Mouse (Mus musculus) lung, postnatal 0 days (tissue): ENCODE results near the gene Hsp90ab1. TPM values are rescaled to one million over a fixed set of nuclear protein-coding genes. Genes with fewer than 3 reads are reported as not detected.

Experiments used
- ATAC-seq: fragments of 200-750 bp; cut with Nextera tagmentation; 2 replicates; pipeline ENCODE4 v1.8.0; 2017; ENCODE audit warnings: moderate library complexity
- DNase-seq: peaks from one replicate; pipeline ENCODE4 v3.0.0-alpha.2; 2016; ENCODE audit warnings: low spot score
- H3K27ac ChIP-seq: fragments of 300-500 bp; sonication (generic); 2 replicates; pipeline ENCODE4 v1.5.1; 2014; ENCODE audit warnings: antibody characterized with exemption, mild to moderate bottlenecking, low read length, mixed read lengths
- H3K27me3 ChIP-seq: fragments of 300-500 bp; sonication (generic); replicated peaks from 2 replicates; pipeline ENCODE4 v1.6.1; 2014; ENCODE audit warnings: low read length, mixed read lengths; ENCODE audit not compliant: insufficient read depth
- H3K36me3 ChIP-seq: fragments of 300-500 bp; sonication (generic); 2 replicates; pipeline ENCODE4 v1.6.1; 2014; ENCODE audit warnings: low read length, mixed read lengths; ENCODE audit not compliant: insufficient read depth
- H3K4me1 ChIP-seq: fragments of 300-500 bp; sonication (generic); 2 replicates; pipeline ENCODE4 v1.6.1; 2014; ENCODE audit warnings: antibody characterized with exemption, low read depth, low read length, mixed read lengths; ENCODE audit not compliant: insufficient read depth
- H3K4me2 ChIP-seq: fragments of 300-500 bp; sonication (generic); replicated peaks from 2 replicates; pipeline ENCODE4 v1.6.1; 2014; ENCODE audit warnings: low read depth, mild to moderate bottlenecking, low read length, moderate library complexity, mixed read lengths
- H3K4me3 ChIP-seq: fragments of 300-500 bp; sonication (generic); 2 replicates; pipeline ENCODE4 v1.5.1; 2014; ENCODE audit warnings: low read depth, low read length
- H3K9ac ChIP-seq: fragments of 300-500 bp; sonication (generic); replicated peaks from 2 replicates; pipeline ENCODE4 v1.6.1; 2014; ENCODE audit warnings: low read depth, mild to moderate bottlenecking
- H3K9me3 ChIP-seq: fragments of 300-500 bp; sonication (generic); 2 replicates; pipeline ENCODE4 v1.6.1; 2016; ENCODE audit warnings: low read length, mixed read lengths
- CTCF ChIP-seq: IDR thresholded peaks from 2 replicates; pipeline ENCODE4 v1.5.1; 2016; ENCODE audit warnings: antibody characterized with exemption, mild to moderate bottlenecking
- EP300 ChIP-seq: IDR thresholded peaks from 2 replicates; pipeline ENCODE4 v1.6.1; 2016; ENCODE audit warnings: antibody characterized with exemption, mild to moderate bottlenecking, control low read depth
- WGBS: fragments of 180-500 bp; shearing (Covaris S2); extraction: QIAGEN DNeasy Blood & Tissue Kit; methylation state at CpG from one replicate; pipeline ENCODE4 v1.1.7; 2014; 5-methylcytosine and 5-hydroxymethylcytosine counted together
- polyA plus RNA-seq: library from polyadenylated mRNA; unstranded; fragments of >200 nt; fragmentation: Nextera tagmentation; extraction: Ambion mirVana; gene quantifications from 2 replicates; pipeline ENCODE4 v1.2.1, GENCODE M21; 2015

The Hsp90ab1 gene
- polyA plus RNA-seq, 1 experiment from 2014 or later = 607 TPM

DNA sequence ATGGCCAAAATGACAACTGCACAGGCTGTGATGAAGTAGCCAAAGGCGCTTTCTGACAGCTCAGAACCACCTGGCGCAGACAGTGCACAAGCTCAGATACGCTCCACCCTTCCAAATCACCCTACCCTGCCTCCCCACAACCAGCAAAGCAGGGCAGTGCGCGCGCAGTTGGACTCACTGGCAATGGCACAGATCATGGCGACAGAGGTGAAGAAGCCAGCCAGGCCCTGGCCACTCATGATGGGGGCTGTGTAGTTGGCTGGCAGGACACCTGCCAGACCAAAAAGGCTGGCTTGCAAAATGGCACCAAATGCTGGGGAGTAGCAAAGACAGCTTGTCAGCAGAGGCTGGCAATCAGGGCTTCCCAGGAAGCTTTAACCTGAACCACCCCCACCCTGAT, 16.2 kb upstream of the Hsp90ab1 start:
- DNase-seq = no peak
- 98% methylated on average over 7 of the region's 7 CpGs for WGBS
- TF ChIP-seq CTCF = no peak
- no peak for TF ChIP-seq EP300
- Histone ChIP-seq H3K36me3 (no peaks in the 10 kb centered on the region), H3K4me3 (no peak overlapping the region), H3K27me3 (no peaks in the 10 kb centered on the region), H3K4me1 (peaks cover 45% of the 10 kb centered on the region), H3K9me3 (no peaks in the 10 kb centered on the region), H3K27ac (no peak overlapping the region), H3K9ac (no peak overlapping the region), H3K4me2 (no peak overlapping the region)
- no peak for ATAC-seq

DNA sequence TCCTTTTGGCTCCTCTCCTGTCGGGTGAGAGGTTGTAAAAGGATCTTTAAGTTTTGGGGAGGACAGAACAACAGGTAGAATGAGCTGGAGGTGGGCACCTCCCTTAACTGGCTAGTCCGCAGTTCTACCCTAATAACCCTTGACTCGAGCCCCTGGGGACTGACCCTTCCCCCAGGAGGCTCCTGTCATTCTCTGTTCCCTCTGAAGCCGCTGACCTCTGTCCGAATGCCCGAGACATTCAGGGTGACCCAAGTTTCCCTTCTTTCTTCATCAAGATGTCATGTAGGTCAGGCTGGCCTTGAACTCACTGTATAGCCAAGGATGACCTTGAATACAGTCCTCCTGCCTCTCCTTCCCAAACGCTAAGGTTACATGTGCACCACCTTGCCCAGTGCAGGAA, 15.3 kb upstream of the Hsp90ab1 start:
- H3K4me1 ChIP-seq = peaks cover 42% of the 10 kb centered on the region
- TF ChIP-seq CTCF (no peak), EP300 (no peak)
- DNase-seq = no peak
- H3K4me3 ChIP-seq = no peak overlapping the region
- no peaks in the 10 kb centered on the region for H3K9me3 ChIP-seq
- no peaks in the 10 kb centered on the region for H3K36me3 ChIP-seq
- ATAC-seq = no peak
- H3K27ac ChIP-seq = no peak overlapping the region
- no peaks in the 10 kb centered on the region for H3K27me3 ChIP-seq
- 88% methylated on average over 6 of the region's 7 CpGs for WGBS
- H3K4me2 ChIP-seq = no peak overlapping the region
- H3K9ac ChIP-seq = no peak overlapping the region

- no peak overlapping the region for H3K9ac ChIP-seq
- DNase-seq = no peak
- H3K4me1 ChIP-seq = peaks cover 26% of the 10 kb centered on the region
- peak; percentile 60 for TF ChIP-seq CTCF
- no peak for TF ChIP-seq EP300
- WGBS = 97% methylated on average over 3 of the region's 3 CpGs
- H3K4me2 ChIP-seq = no peak overlapping the region
- no peak for ATAC-seq
- H3K27ac ChIP-seq = peak overlapping the region; percentile 83
- no peaks in the 10 kb centered on the region for H3K27me3 ChIP-seq
- no peak overlapping the region for H3K4me3 ChIP-seq
- no peaks in the 10 kb centered on the region for H3K9me3 ChIP-seq
- no peaks in the 10 kb centered on the region for H3K36me3 ChIP-seq
These were observed 13.4 kb upstream of the Hsp90ab1 start for GRCm38 (mm10) chr17:45586449-45586837.

- Histone ChIP-seq H3K4me2 (no peak overlapping the region), H3K4me3 (no peak overlapping the region), H3K27ac (peak overlapping the region; percentile 83), H3K36me3 (no peaks in the 10 kb centered on the region), H3K4me1 (peaks cover 25% of the 10 kb centered on the region), H3K9me3 (no peaks in the 10 kb centered on the region), H3K27me3 (no peaks in the 10 kb centered on the region), H3K9ac (no peak overlapping the region)
- peak; percentile 10; the same call in 1 of the 2 replicates for ATAC-seq
- 74% methylated on average over 23 of the region's 23 CpGs for WGBS
- TF ChIP-seq CTCF = no peak
- TF ChIP-seq EP300 = 0 out of 2 replicates have a peak, but pooled peaks have one; percentile 21
- no peak for DNase-seq
These were observed 12.8 kb upstream of the Hsp90ab1 start for GRCm38 (mm10) chr17:45585725-45586448.

- Histone ChIP-seq H3K27me3 (no peaks in the 10 kb centered on the region), H3K27ac (peak overlapping the region; percentile 83)
- DNase-seq = peak; percentile 89
These were observed 12.0 kb upstream of the Hsp90ab1 start for GRCm38 (mm10) chr17:45584939-45585678.

More at GRCm38 (mm10) chr17:45584939-45585678, 12.0 kb upstream of the Hsp90ab1 start:
- 0 out of 2 replicates have a peak overlapping the region, but pooled peaks have one; percentile 17 for H3K4me2 ChIP-seq
- H3K4me1 ChIP-seq = peaks cover 27% of the 10 kb centered on the region
- peak; percentile 70 for ATAC-seq
- H3K36me3 ChIP-seq = no peaks in the 10 kb centered on the region
- TF ChIP-seq EP300 (no peak), CTCF (peak; percentile 93)
- 33% methylated on average over 13 of the region's 14 CpGs for WGBS
- no peak overlapping the region for H3K4me3 ChIP-seq
- no peaks in the 10 kb centered on the region for H3K9me3 ChIP-seq
- 0 out of 2 replicates have a peak overlapping the region, but pooled peaks have one; percentile 16 for H3K9ac ChIP-seq
